Mouse (Mus musculus): Measurements from ENCODE around the gene Cdh23. TPM values are rescaled to one million over a fixed set of nuclear protein-coding genes. Genes with fewer than 3 reads are reported as not detected.

Gene Cdh23
- polyA plus RNA-seq, 1 experiment: 0.19 TPM

GRCm38 (mm10) chr10:60626086-60626485 is 70.2 kb downstream of the Cdh23 start:
- Histone ChIP-seq H3ac (ENCODE audit: control insufficient read depth, insufficient read length, low read depth) (no peak overlapping the region), H3K27me3 (ENCODE audit: control insufficient read depth, insufficient read depth, insufficient read length) (peaks cover 27% of the 10 kb centered on the region), H3K36me3 (ENCODE audit: control insufficient read depth, insufficient read depth) (no peaks in the 10 kb centered on the region), H3K79me3 (ENCODE audit: low read depth) (no peaks in the 10 kb centered on the region), H3K79me2 (ENCODE audit: control insufficient read depth, insufficient read depth) (no peaks in the 10 kb centered on the region), H3K4me3 (ENCODE audit: insufficient read depth, poor library complexity, severe bottlenecking) (no peak overlapping the region)
- TF ChIP-seq CEBPB (IDR thresholded peaks at IDR 0.05; ENCODE audit: low read depth) (no peak), FOSL1 (IDR thresholded peaks at IDR 0.05; ENCODE audit: insufficient read depth, low read length, poor library complexity, severe bottlenecking) (no peak), MYOG (IDR thresholded peaks at IDR 0.05; ENCODE audit: control insufficient read depth, extremely low read depth, insufficient read length) (no peak), USF1 (IDR thresholded peaks at IDR 0.05; ENCODE audit: low read depth) (no peak), CTCF (IDR thresholded peaks at IDR 0.05; ENCODE audit: control insufficient read depth, insufficient read depth, insufficient read length) (no peak), MAX (IDR thresholded peaks at IDR 0.05) (no peak), MYOD1 (IDR thresholded peaks at IDR 0.05; ENCODE audit: control insufficient read depth, insufficient read length, low read depth) (no peak)

- TF ChIP-seq USF1 (IDR thresholded peaks at IDR 0.05; ENCODE audit: low read depth) (no peak), FOSL1 (IDR thresholded peaks at IDR 0.05; ENCODE audit: insufficient read depth, low read length, poor library complexity, severe bottlenecking) (no peak), MAX (IDR thresholded peaks at IDR 0.05) (no peak), CEBPB (IDR thresholded peaks at IDR 0.05; ENCODE audit: low read depth) (no peak), MYOD1 (IDR thresholded peaks at IDR 0.05; ENCODE audit: control insufficient read depth, insufficient read length, low read depth) (no peak), CTCF (IDR thresholded peaks at IDR 0.05; ENCODE audit: control insufficient read depth, insufficient read depth, insufficient read length) (no peak), MYOG (IDR thresholded peaks at IDR 0.05; ENCODE audit: control insufficient read depth, extremely low read depth, insufficient read length) (no peak)
- H3ac ChIP-seq (ENCODE audit: control insufficient read depth, insufficient read length, low read depth): no peak overlapping the region
- H3K79me3 ChIP-seq (ENCODE audit: low read depth): no peaks in the 10 kb centered on the region
- no peaks in the 10 kb centered on the region for H3K79me2 ChIP-seq (ENCODE audit: control insufficient read depth, insufficient read depth)
- H3K27me3 ChIP-seq (ENCODE audit: control insufficient read depth, insufficient read depth, insufficient read length): peaks cover 27% of the 10 kb centered on the region
- H3K4me3 ChIP-seq (ENCODE audit: insufficient read depth, poor library complexity, severe bottlenecking): no peak overlapping the region
- no peaks in the 10 kb centered on the region for H3K36me3 ChIP-seq (ENCODE audit: control insufficient read depth, insufficient read depth)
These were observed 70.8 kb downstream of the Cdh23 start for GRCm38 (mm10) chr10:60625511-60625910.

GRCm38 (mm10) chr10:60624945-60625344 is 71.3 kb downstream of the Cdh23 start:
- H3K4me3 ChIP-seq (ENCODE audit: insufficient read depth, poor library complexity, severe bottlenecking): no peak overlapping the region
- no peak overlapping the region for H3ac ChIP-seq (ENCODE audit: control insufficient read depth, insufficient read length, low read depth)
- no peaks in the 10 kb centered on the region for H3K79me3 ChIP-seq (ENCODE audit: low read depth)
- H3K79me2 ChIP-seq (ENCODE audit: control insufficient read depth, insufficient read depth): no peaks in the 10 kb centered on the region
- peaks cover 27% of the 10 kb centered on the region for H3K27me3 ChIP-seq (ENCODE audit: control insufficient read depth, insufficient read depth, insufficient read length)
- H3K36me3 ChIP-seq (ENCODE audit: control insufficient read depth, insufficient read depth): no peaks in the 10 kb centered on the region
- TF ChIP-seq FOSL1 (IDR thresholded peaks at IDR 0.05; ENCODE audit: insufficient read depth, low read length, poor library complexity, severe bottlenecking) (no peak), USF1 (IDR thresholded peaks at IDR 0.05; ENCODE audit: low read depth) (no peak), CEBPB (IDR thresholded peaks at IDR 0.05; ENCODE audit: low read depth) (no peak), MAX (IDR thresholded peaks at IDR 0.05) (no peak), MYOD1 (IDR thresholded peaks at IDR 0.05; ENCODE audit: control insufficient read depth, insufficient read length, low read depth) (no peak), MYOG (IDR thresholded peaks at IDR 0.05; ENCODE audit: control insufficient read depth, extremely low read depth, insufficient read length) (no peak), CTCF (IDR thresholded peaks at IDR 0.05; ENCODE audit: control insufficient read depth, insufficient read depth, insufficient read length) (no peak)

- Histone ChIP-seq H3K27me3 (ENCODE audit: control insufficient read depth, insufficient read depth, insufficient read length) (peaks cover 30% of the 10 kb centered on the region), H3K79me2 (ENCODE audit: control insufficient read depth, insufficient read depth) (no peaks in the 10 kb centered on the region), H3K79me3 (ENCODE audit: low read depth) (no peaks in the 10 kb centered on the region), H3ac (ENCODE audit: control insufficient read depth, insufficient read length, low read depth) (no peak overlapping the region), H3K4me3 (ENCODE audit: insufficient read depth, poor library complexity, severe bottlenecking) (no peak overlapping the region), H3K36me3 (ENCODE audit: control insufficient read depth, insufficient read depth) (no peaks in the 10 kb centered on the region)
- TF ChIP-seq CEBPB (IDR thresholded peaks at IDR 0.05; ENCODE audit: low read depth) (no peak), MYOG (IDR thresholded peaks at IDR 0.05; ENCODE audit: control insufficient read depth, extremely low read depth, insufficient read length) (no peak), MYOD1 (IDR thresholded peaks at IDR 0.05; ENCODE audit: control insufficient read depth, insufficient read length, low read depth) (no peak), FOSL1 (IDR thresholded peaks at IDR 0.05; ENCODE audit: insufficient read depth, low read length, poor library complexity, severe bottlenecking) (no peak), USF1 (IDR thresholded peaks at IDR 0.05; ENCODE audit: low read depth) (no peak), CTCF (IDR thresholded peaks at IDR 0.05; ENCODE audit: control insufficient read depth, insufficient read depth, insufficient read length) (no peak), MAX (IDR thresholded peaks at IDR 0.05) (no peak)
These were observed 72.0 kb downstream of the Cdh23 start for GRCm38 (mm10) chr10:60624217-60624708.

GRCm38 (mm10) chr10:60622836-60623235 is 73.5 kb downstream of the Cdh23 start:
- Histone ChIP-seq H3K36me3 (ENCODE audit: control insufficient read depth, insufficient read depth) (no peaks in the 10 kb centered on the region), H3K27me3 (ENCODE audit: control insufficient read depth, insufficient read depth, insufficient read length) (peaks cover 37% of the 10 kb centered on the region), H3K4me3 (ENCODE audit: insufficient read depth, poor library complexity, severe bottlenecking) (no peak overlapping the region), H3K79me2 (ENCODE audit: control insufficient read depth, insufficient read depth) (no peaks in the 10 kb centered on the region), H3K79me3 (ENCODE audit: low read depth) (no peaks in the 10 kb centered on the region), H3ac (ENCODE audit: control insufficient read depth, insufficient read length, low read depth) (no peak overlapping the region)
- TF ChIP-seq CTCF (IDR thresholded peaks at IDR 0.05; ENCODE audit: control insufficient read depth, insufficient read depth, insufficient read length): no peak
- no peak for TF ChIP-seq MAX (IDR thresholded peaks at IDR 0.05)
- no peak for TF ChIP-seq FOSL1 (IDR thresholded peaks at IDR 0.05; ENCODE audit: insufficient read depth, low read length, poor library complexity, severe bottlenecking)
- TF ChIP-seq MYOD1 (IDR thresholded peaks at IDR 0.05; ENCODE audit: control insufficient read depth, insufficient read length, low read depth): no peak

All from C2C12 (cell line).